Comparison of ENCODE assay signal across 9 mouse cellular contexts in the genomic region with DNA sequence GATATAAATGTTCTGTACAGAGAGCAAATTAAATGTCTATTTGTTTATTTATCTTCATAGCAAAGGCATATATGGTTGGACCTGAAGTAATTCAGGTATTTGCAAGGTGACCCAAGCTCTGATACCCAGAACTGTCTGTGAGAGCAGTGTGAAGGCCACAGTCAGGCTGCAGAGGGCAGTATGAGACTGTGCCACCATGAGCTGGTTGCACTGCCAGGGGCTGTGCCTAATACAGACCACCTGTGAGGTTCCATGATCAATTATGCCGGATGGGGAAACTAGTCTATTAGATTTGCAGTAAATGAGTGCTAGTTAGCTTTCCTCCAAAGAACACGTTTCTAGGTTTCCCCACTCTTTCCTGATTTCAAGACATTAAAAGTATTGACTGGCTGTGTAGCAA.
DNase-seq lines count a peak whose midpoint lies in the region; ATAC-seq and TF ChIP-seq lines count a peak whose summit lies in the region.
"Had no signal": no experiment of that assay in that cellular context is flagged by ENCODE, and none has a peak within 500 bp of the region (broad histone marks: within the 10 kb centered on the region; RNA-seq: fewer than 3 reads in every experiment).

No protein-coding gene starts in this region.

- no peak for DNase-seq in cerebellum, adult 2 months
- no peak for DNase-seq in cerebellum, adult 11-12 months
- DNase-seq in liver, postnatal 0 days, result no peak
- no peak for DNase-seq in liver, embryonic 11.5 days (ENCODE audit: low spot score)
- DNase-seq in neural tube, embryonic 10.5 days (ENCODE audit: extremely low spot score, low spot score), result peak; percentile 37
- DNase-seq in thymus, postnatal 0 days (ENCODE audit: low spot score), result no peak

- no peaks in the 10 kb centered on the region for H3K9me3 ChIP-seq in liver, postnatal 0 days (ENCODE audit: low read length)
- H3K9me3 ChIP-seq in liver, embryonic 11.5 days (ENCODE audit: control insufficient read depth, low read length), result no peaks in the 10 kb centered on the region
- H3K9me3 ChIP-seq in hindbrain, embryonic 12.5 days (replicated peaks), result no peaks in the 10 kb centered on the region
- H3K9me3 ChIP-seq: lung, embryonic 15.5 days had no signal

- no peak overlapping the region for H3K9ac ChIP-seq in liver, postnatal 0 days (replicated peaks)
- no peak overlapping the region for H3K9ac ChIP-seq in liver, embryonic 11.5 days (ENCODE audit: low read depth, low read length)
- no peak overlapping the region for H3K9ac ChIP-seq in hindbrain, embryonic 12.5 days
- H3K9ac ChIP-seq: lung, embryonic 15.5 days had no signal

- peaks cover 2% of the 10 kb centered on the region; the same call in 1 of the 2 replicates for H3K4me1 ChIP-seq in cerebellum, adult 2 months (ENCODE audit: control insufficient read depth, insufficient read depth, low read length)
- H3K4me1 ChIP-seq in liver, postnatal 0 days (ENCODE audit: insufficient read depth), result no peaks in the 10 kb centered on the region
- no peaks in the 10 kb centered on the region for H3K4me1 ChIP-seq in liver, embryonic 11.5 days (replicated peaks; ENCODE audit: control insufficient read depth, insufficient read depth, low read length)
- H3K4me1 ChIP-seq in hindbrain, embryonic 12.5 days, result peaks cover 10% of the 10 kb centered on the region

- peak; percentile 55; the same call in 1 of the 2 replicates for TF ChIP-seq CTCF in cerebellum, adult 2 months (IDR thresholded peaks at IDR 0.05; ENCODE audit: borderline replicate concordance, insufficient read depth, low read depth, low read length)
- peak; percentile 28; the same call in 1 of the 2 replicates for TF ChIP-seq CTCF in liver, postnatal 0 days (IDR thresholded peaks at IDR 0.05; ENCODE audit: low read depth)

- H3K4me3 ChIP-seq in cerebellum, adult 2 months (replicated peaks; ENCODE audit: insufficient read depth, low read depth, low read length), result no peak overlapping the region
- no peak overlapping the region for H3K4me3 ChIP-seq in liver, postnatal 0 days (ENCODE audit: low read depth, low read length)
- H3K4me3 ChIP-seq in liver, embryonic 11.5 days (ENCODE audit: low read depth, low read length), result no peak overlapping the region
- H3K4me3 ChIP-seq in hindbrain, embryonic 12.5 days, result no peak overlapping the region
- H3K4me3 ChIP-seq: lung, embryonic 15.5 days had no signal

- no peaks in the 10 kb centered on the region for H3K36me3 ChIP-seq in liver, postnatal 0 days (replicated peaks; ENCODE audit: insufficient read depth, low read length)
- H3K36me3 ChIP-seq in liver, embryonic 11.5 days (ENCODE audit: control insufficient read depth, insufficient read depth, low read length), result no peaks in the 10 kb centered on the region
- H3K36me3 ChIP-seq in hindbrain, embryonic 12.5 days, result no peaks in the 10 kb centered on the region
- H3K36me3 ChIP-seq: lung, embryonic 15.5 days had no signal

- H3K4me2 ChIP-seq in liver, postnatal 0 days (ENCODE audit: low read depth, low read length), result no peak overlapping the region
- no peak overlapping the region for H3K4me2 ChIP-seq in liver, embryonic 11.5 days
- no peak overlapping the region for H3K4me2 ChIP-seq in hindbrain, embryonic 12.5 days (replicated peaks)
- H3K4me2 ChIP-seq: lung, embryonic 15.5 days had no signal

- ATAC-seq in liver, postnatal 0 days, result no peak
- ATAC-seq in liver, embryonic 11.5 days (replicated peaks; ENCODE audit: low FRiP score), result no peak
- peak; percentile 78 for ATAC-seq in hindbrain, embryonic 12.5 days (ENCODE audit: low FRiP score)
- no peak for ATAC-seq in CD4-positive, CD25-positive, alpha-beta regulatory T cell, adult 4 months

- H3K27me3 ChIP-seq in cerebellum, adult 2 months (ENCODE audit: control insufficient read depth, insufficient read depth, low read length), result no peaks in the 10 kb centered on the region
- no peaks in the 10 kb centered on the region for H3K27me3 ChIP-seq in liver, postnatal 0 days (ENCODE audit: insufficient read depth, low read length)
- no peaks in the 10 kb centered on the region for H3K27me3 ChIP-seq in liver, embryonic 11.5 days (replicated peaks; ENCODE audit: control insufficient read depth, insufficient read depth, low read length)
- H3K27me3 ChIP-seq in hindbrain, embryonic 12.5 days, result no peaks in the 10 kb centered on the region
- H3K27me3 ChIP-seq: lung, embryonic 15.5 days had no signal

- 41% methylated on average over 2 of the region's 2 CpGs for WGBS in cerebellum, adult 2 months
- WGBS in liver, postnatal 0 days (ENCODE audit: insufficient replicate concordance), result 56% methylated on average over 2 of the region's 2 CpGs
- WGBS in liver, embryonic 11.5 days, result 46% methylated on average over 2 of the region's 2 CpGs
- 36% methylated on average over 2 of the region's 2 CpGs for WGBS in hindbrain, embryonic 12.5 days

- H3K27ac ChIP-seq in cerebellum, adult 2 months (ENCODE audit: insufficient read depth, low read length), result no peak overlapping the region
- no peak overlapping the region for H3K27ac ChIP-seq in liver, postnatal 0 days (ENCODE audit: low read depth)
- H3K27ac ChIP-seq in liver, embryonic 11.5 days (ENCODE audit: low read depth, low read length), result no peak overlapping the region
- H3K27ac ChIP-seq in hindbrain, embryonic 12.5 days, result no peak overlapping the region
- H3K27ac ChIP-seq: lung, embryonic 15.5 days had no signal

- TF ChIP-seq EP300 in liver, postnatal 0 days (IDR thresholded peaks at IDR 0.05; ENCODE audit: low read depth), result no peak

- no peak for TF ChIP-seq POLR2A in cerebellum, adult 2 months (IDR thresholded peaks at IDR 0.05; ENCODE audit: borderline replicate concordance, insufficient read depth, low read length)
